Mouse (Mus musculus) v-Abl transformed pro-B cells (cell line): ENCODE data around the gene Fam19a4.

ENCODE experiments used
- in situ Hi-C, 2 experiments: fragments of 400-800 bp; cut with MboI; formaldehyde crosslinking; loops; one replicate each; pipeline ENCODE4 v1.15.1; 2025; ENCODE audit not compliant: unreplicated experiment in 2 of 2

The Fam19a4 gene

GRCm38 (mm10) chr6:97060074-97060681, at the start of gene Fam19a4:
Gene Fam19a4 (minus strand): TSS chr6:97060413.
- in situ Hi-C loops, result no loop called here

DNA sequence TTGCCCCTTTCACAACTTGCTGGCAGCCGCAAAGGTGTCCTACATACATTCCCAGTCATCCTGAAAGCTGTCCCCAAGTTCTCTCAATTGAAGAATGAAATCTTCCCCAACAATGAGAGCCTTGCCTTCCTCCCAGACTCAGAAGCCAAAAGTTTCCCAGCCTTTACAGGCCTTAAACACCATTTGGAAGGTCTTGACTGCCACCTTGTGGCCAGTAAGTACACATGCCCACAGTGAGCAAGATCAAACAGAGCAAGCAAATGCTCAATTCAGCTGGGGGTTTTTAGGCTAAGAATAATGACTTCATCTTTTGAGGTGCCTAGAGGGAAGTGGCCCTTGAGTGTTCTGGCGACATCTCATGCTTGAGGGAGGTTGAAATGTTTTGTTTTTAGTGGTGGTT, 46.6 kb upstream of the Fam19a4 start:
- in situ Hi-C loops, result loop anchor here in 1 of 2 experiments (10.0 kb wide), 1 partner anchor 1882 kb away; no protein-coding TSS in a partner anchor

DNA sequence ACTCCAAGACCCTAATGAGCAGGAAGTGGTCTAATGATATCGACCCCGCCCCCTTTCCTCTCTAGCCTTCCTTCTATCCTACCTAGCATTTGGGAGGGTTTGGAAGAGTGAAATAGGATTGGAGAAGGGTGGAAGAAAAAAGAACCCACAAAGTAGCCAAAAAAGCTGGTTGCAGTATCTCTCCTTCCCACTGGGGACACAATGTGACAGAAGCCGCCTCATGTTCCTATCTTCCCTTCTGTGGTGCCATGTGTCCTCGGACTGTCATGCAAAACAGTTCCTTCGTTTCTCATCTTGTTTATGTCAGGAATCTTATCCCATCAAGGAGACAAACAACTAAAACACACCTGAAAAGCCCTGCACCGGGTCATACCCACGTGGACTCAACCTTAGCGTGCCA, 45.9 kb upstream of the Fam19a4 start:
- in situ Hi-C loops, result loop anchor here in 1 of 2 experiments (10.0 kb wide), 1 partner anchor 1881 kb away; no protein-coding TSS in a partner anchor

DNA sequence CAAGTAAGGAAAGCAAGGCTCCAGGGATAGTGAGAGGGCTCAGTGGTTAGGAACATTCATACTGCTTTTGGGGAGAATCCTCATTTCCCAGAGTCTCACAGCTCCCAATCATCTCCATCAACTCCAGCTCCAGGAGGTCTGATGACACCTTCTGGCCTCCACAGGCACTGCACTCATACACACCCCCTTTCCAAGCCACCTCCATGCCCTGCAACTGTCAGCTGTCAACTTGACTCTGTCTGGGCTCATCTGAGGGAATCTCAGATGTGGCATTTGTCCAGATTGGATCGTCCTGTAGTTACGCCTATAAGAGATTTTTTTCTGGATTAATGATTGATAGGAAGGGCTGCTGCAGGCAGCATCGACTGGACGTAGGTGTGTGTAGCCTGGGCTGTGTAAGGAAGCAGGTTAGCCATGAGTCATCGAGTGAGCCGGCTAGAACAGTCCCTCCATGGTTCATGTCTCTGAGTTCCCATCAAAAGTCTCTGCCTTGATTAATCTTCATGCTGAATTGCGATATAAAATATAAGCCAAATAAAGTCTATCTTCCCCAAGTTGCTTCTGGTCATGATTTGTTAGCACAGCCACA, 44.1 kb upstream of the Fam19a4 start:
- in situ Hi-C loops, result loop anchor here in 1 of 2 experiments (10.0 kb wide), 1 partner anchor 1880 kb away; no protein-coding TSS in a partner anchor

- in situ Hi-C loops, result loop anchor here in 1 of 2 experiments (10.0 kb wide), 1 partner anchor 1877 kb away; no protein-coding TSS in a partner anchor
Observed at GRCm38 (mm10) chr6:97101958-97102702, 41.9 kb upstream of the Fam19a4 start.

DNA sequence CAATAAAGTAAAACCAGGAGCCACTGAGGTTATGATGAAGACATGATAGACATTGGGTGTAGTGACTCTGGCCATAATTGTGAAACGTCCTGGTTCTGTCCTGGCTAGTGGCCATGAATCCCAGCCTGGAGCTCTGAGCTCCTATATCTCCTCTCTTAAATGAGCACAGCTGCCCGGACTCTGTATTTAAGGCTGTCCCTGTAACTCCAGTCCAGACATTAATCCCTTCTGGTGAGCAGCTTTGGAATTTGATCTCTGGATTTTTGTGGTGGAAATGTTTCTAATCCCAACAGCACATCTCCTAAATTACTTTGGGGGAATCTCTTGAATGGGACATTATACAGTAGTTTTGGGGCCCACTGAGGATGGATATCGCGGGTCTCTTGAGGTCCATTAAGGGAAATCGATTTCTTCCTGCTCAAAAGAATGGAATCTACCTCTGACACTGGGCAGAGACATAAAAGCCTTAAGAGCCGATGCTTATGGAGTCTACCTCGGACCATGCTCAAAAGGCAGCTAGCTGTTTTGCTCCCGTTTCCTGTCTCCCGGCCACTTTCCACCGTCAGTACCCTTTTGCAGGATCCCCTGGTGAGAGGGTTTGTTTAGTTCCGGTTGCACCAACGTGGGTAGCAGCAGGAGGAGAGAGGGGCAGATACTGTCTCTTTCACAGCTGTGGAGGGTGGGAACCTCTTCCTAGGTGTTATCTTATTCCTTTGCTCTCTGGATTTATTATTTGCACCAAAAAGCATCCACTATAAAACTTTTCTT, 41.2 kb upstream of the Fam19a4 start:
- in situ Hi-C loops, result loop anchor here in 1 of 2 experiments (10.0 kb wide), 1 partner anchor 1877 kb away; no protein-coding TSS in a partner anchor

DNA sequence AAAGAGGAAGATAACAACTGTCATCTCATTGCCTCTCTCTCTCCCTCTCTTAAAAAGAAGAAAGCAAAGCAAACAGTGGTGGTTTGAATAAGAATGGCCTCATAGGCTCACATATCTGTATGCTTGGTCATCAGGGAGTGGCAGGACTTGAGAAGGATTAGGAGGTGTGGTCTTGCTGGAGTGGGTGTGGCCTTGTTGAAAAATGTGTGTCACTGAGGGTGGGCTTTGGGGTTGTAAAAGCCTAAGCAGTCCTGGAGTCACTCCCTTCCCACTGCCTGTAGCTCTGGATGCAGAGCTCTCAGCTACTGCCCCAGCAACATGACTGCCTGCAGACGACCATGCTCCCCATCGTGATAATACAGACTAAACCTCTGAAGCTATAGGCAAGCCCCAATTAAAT, 22.1 kb upstream of the Fam19a4 start:
- in situ Hi-C loops, result no loop called here

DNA sequence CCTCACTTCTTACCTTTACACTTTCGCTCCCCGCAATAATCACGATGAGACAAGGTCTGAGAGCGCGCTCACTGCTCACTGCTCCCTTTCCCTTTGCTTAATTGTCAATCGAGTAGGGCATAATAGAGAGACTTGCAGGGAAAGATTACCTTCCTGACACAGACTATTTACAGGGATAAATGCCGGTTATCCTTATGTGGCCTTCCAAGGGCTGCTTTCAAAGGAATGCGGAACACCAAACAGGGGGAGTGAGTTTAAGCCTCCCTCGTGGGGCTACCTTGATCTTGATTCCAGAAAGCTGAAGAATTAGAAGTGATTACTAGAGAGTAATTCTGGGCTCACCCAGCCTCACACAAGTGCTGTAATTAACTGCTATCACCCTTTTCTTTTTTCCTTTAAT, 19.8 kb upstream of the Fam19a4 start:
- in situ Hi-C loops, result no loop called here

DNA sequence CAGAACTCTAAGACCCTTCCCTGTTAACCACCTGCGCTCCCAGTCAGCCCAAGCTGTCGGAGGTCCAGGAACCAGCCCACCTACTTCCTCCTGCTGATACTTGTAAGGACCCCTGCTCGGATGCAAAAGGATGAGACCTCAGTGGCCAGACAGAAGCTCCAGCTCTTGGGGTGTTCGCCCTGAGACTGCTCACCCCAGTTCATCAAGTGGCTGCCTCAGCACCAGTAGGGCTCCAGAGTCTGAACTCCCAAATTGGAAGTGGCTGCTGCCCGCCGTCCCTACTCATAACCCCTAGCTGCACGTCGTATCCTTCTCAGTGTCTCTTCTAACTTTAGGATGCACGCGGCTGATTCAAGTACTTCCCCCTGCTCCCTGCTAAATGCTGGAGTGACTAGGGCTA, 614 bp downstream of the Fam19a4 start:
- in situ Hi-C loops, result no loop called here

- in situ Hi-C loops, result no loop called here
Observed at GRCm38 (mm10) chr6:97052196-97052770, 7.9 kb downstream of the Fam19a4 start.

DNA sequence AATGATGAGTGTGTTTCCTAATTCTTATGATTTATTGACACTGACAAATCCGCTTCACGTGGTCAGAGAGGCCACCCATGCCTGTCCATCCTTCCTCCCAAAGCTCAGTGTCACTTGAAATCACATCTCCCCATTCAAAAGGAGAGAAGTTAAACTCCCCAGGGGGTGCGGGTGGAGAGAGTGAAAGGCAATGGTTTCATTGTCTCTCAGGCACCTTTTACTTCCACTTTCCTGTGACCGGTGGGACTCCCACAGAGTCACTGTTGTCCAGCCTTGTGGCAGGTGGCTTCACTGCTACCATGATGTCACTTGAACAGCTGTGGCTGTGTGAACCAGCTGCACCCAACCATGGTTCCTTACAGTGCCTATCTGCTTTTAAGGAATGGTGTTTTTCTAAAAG, 11.8 kb downstream of the Fam19a4 start:
- in situ Hi-C loops, result no loop called here

GRCm38 (mm10) chr6:97046541-97046940, 13.7 kb downstream of the Fam19a4 start:
- in situ Hi-C loops, result no loop called here

DNA sequence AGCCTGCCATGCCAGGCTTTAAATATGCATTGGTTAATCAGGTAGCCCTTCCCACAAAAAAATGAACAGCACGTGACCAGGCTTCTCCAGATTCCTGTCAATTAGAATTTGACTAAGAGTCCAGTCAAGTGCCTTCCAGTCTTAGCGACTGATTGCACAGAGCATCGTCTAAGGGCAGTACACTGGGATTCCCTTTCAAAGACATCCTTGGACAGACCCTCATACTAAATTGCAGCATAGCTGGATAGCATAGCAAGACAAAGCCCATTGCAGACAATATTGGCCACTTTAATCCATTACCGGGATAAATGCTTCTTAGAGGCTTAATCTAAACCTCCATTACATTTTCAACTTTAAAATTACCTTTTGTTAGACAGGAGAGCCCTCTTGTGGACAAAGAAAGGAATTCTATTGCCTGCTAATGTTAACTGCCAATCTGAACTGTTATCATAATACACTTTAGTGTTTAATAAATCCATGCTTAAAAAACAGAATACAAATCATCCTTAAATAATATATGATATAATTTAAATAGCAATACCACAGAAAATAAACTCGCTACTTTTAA, 33.0 kb downstream of the Fam19a4 start:
- in situ Hi-C loops, result no loop called here

DNA sequence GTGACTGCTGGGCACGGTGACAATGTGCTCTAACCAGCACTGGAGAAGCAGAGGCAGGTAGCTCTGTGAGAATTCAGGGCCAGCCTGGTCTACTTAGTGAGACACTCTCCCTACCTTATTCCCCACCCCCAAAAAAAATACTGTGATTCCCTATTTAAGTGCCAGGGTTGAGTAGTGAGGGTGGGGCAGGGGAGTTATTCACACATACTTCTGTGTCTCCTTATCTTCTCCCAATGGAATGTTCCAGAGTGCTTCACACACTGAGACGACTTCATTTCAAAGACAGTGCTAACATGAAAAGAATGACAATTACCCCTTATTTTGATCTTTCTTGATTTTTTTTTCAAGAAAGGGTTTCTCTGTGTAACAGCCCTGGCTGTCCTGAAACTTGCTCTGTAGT, 40.9 kb downstream of the Fam19a4 start:
- in situ Hi-C loops, result loop anchor here in 1 of 2 experiments (25.0 kb wide), 1 partner anchor 1532 kb away; no protein-coding TSS in a partner anchor

DNA sequence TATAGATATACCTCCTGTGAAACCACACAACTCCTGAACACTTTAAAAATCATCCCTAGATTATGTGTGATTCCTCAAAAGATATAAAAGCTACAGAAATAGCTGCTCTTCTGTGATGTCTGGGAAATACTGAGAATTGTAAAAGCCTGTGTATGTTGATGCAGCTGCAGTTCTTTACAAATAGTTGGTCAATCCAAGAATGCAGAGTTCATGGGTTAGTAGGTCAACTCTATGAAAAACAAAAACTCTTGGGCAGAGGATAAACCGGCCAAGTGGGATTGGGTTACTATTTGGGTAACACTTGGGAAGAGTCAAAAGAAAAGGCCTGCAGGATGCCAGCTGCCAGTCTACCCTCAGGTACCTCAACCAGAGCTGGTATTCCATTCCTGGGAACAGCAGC, 43.5 kb downstream of the Fam19a4 start:
- in situ Hi-C loops, result loop anchor here in 1 of 2 experiments (25.0 kb wide), 1 partner anchor 1529 kb away; no protein-coding TSS in a partner anchor

GRCm38 (mm10) chr6:97016018-97016417, 44.2 kb downstream of the Fam19a4 start:
- in situ Hi-C loops, result loop anchor here in 1 of 2 experiments (25.0 kb wide), 1 partner anchor 1529 kb away; no protein-coding TSS in a partner anchor

GRCm38 (mm10) chr6:97006513-97007094, 53.6 kb downstream of the Fam19a4 start:
- in situ Hi-C loops, result loop anchor here in 1 of 2 experiments (25.0 kb wide), 1 partner anchor 1519 kb away; no protein-coding TSS in a partner anchor

GRCm38 (mm10) chr6:97005038-97005437, 55.2 kb downstream of the Fam19a4 start:
- in situ Hi-C loops, result loop anchor here in 1 of 2 experiments (25.0 kb wide), 1 partner anchor 1518 kb away; no protein-coding TSS in a partner anchor

GRCm38 (mm10) chr6:96995556-96996159, 64.6 kb downstream of the Fam19a4 start:
- in situ Hi-C loops, result no loop called here
